Mouse (Mus musculus) mouse trophoblast stem cell (cell line): ENCODE results near the gene Wsb2.

Experiments
- in situ Hi-C, 2 experiments: fragments of 300-500 bp; cut with MseI, MboI; formaldehyde crosslinking; loops; 2 replicates in 1 of 2; 3 replicates in 1 of 2; pipeline ENCODE4 v1.15.1; 2025

The Wsb2 gene

GRCm38 (mm10) chr5:117388296-117388751, 31.2 kb downstream of the Wsb2 start:
- in situ Hi-C loops: no loop called here

DNA sequence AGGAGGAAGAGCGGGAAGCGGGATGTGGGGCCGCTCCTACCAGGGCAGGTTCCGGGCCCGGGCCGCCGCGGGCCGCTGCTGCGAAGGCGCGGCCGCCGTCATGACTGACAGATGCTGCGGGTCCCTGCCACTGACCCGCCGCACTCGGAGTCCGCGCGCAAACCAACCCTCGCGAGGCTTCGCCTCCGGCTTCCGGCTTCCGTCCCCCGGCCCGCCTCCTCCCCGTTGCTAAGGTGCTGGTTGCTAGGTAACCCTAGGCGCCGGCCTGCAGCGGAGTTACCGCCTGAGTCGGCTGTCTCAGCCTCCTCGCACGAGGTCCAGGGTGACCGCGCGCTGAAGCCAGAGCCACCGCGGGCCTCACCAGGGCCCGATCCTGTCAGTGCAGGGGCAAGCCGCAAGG, 31.8 kb downstream of the Wsb2 start, which contains the start of gene Rfc5:
Gene Rfc5 (minus strand): TSS at position 171 of the 400 bp plus-strand sequence.
- in situ Hi-C loops: no loop called here

- in situ Hi-C loops: no loop called here
These were observed 33.8 kb downstream of the Wsb2 start for GRCm38 (mm10) chr5:117390895-117391294.

- in situ Hi-C loops: no loop called here
These were observed 38.7 kb downstream of the Wsb2 start for GRCm38 (mm10) chr5:117395834-117396233.

- in situ Hi-C loops: no loop called here
These were observed 39.5 kb downstream of the Wsb2 start for GRCm38 (mm10) chr5:117396596-117397014.

GRCm38 (mm10) chr5:117397371-117397770, 40.3 kb downstream of the Wsb2 start:
- in situ Hi-C loops: no loop called here

GRCm38 (mm10) chr5:117398007-117398550, 41.0 kb downstream of the Wsb2 start:
- in situ Hi-C loops: no loop called here

- in situ Hi-C loops: no loop called here
These were observed 42.2 kb downstream of the Wsb2 start for GRCm38 (mm10) chr5:117399281-117399680.

DNA sequence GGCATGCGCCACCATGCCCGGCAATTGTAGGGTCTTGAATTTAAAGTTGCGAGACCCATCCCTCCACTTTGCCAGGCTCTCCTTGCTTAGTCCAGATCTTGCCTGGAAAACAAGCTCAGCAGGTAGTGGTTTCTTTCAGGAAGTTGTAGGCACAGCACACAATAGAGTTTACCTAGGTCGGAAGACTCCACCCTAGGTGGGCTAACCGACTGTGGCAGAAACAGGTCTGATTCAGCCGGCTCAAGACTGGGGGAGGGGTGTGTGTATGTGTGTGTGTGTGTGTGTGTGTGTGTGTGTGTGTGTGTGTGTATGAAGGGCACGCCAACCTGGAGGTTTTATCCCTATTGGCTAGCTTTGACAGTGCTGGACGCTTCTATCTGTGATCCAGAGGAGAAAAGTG, 46.5 kb downstream of the Wsb2 start:
- in situ Hi-C loops: loop anchor here (25.0 kb wide), 2 partner anchors 266 to 291 kb away; partner anchors contain the start of genes Suds3 (in 1 of the 2) and Taok3 (in 1 of the 2)

DNA sequence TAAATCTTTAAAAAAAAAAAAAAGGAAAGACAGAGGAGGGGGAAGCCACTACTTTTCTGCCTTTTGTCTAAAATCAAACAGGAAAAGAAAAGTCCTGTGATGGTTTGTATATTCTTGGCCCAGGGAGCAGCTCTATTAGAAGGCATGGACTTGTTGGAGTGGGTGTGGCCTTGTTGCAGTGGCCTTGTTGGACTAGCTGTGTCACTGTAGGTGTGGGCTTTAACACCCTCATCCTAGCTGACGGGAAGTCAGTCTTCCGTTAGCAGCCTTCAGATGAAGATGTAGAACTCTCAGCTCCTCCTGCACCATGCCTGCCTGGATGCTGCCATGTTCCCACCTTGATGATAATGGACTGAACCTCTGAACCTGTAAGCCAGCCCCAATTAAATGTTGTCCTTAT, 47.6 kb downstream of the Wsb2 start:
- in situ Hi-C loops: loop anchor here (5.0 to 25.0 kb wide), 3 partner anchors 97 to 292 kb away; partner anchors contain the start of genes Suds3 (in 1 of the 2) and Taok3 (in 1 of the 2)

GRCm38 (mm10) chr5:117408216-117408615, 51.1 kb downstream of the Wsb2 start:
- in situ Hi-C loops: loop anchor here (5.0 to 25.0 kb wide), 3 partner anchors 101 to 296 kb away; partner anchors contain the start of genes Suds3 (in 1 of the 2) and Taok3 (in 1 of the 2)

- in situ Hi-C loops: loop anchor here (5.0 to 25.0 kb wide), 3 partner anchors 102 to 297 kb away; partner anchors contain the start of genes Suds3 (in 1 of the 2) and Taok3 (in 1 of the 2)
These were observed 52.3 kb downstream of the Wsb2 start for GRCm38 (mm10) chr5:117409369-117409768.

DNA sequence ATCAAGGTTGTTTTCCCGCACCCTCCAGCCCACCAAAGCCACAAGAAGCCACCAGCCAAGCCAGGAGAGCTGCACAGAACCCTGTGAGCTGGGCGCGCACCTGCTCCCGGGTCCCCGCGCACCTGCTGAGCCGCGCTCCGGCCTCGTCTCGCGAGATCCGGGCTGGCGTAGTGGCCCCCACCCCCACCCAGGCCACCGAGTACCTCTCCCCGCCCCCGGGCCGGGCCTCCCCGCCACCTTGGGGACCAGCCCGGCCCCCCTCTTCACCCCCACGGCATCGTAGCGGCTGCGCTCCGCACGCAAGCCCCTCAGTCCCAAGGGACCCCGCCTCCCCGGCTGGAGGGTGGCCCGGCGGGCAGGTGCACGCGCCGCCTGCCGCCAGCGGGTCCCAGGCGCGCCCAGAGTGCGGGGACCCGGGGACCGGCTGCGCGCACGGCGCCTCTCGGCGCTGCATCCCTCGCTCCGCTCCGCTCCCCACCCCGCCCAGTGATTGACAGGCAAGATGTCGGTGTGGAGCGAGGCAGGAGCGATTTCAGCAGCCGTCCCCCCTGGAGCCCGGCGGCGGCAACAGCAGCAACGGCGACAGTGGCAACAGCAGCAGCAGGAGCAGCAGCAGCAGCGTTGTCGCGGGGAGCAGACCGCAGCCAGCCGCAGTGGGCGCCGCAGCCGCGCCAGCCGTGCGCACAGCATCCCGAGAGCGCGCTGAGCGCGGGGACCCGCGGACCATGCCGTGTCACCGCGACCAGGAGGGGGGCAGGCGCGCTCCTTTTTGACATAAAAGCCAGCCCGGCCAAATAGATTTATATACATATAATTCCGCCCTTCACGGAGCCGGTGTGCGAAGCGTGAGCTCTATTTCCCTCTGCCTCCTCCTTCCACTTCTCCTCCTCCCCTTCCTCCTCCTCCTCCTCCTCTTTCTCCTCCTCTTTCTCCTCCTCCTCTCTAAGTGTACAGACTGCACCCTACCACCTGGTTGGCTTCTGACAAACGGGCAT, 56.7 kb downstream of the Wsb2 start, which contains the start of gene Ksr2:
Gene Ksr2 (plus strand): TSS at position 494 of the 995 bp plus-strand sequence.
- in situ Hi-C loops: loop anchor here (25.0 kb wide), 2 partner anchors 277 to 302 kb away; partner anchors contain the start of genes Suds3 (in 1 of the 2) and Taok3 (in 1 of the 2)

- in situ Hi-C loops: loop anchor here (25.0 kb wide), 2 partner anchors 277 to 302 kb away; partner anchors contain the start of genes Suds3 (in 1 of the 2) and Taok3 (in 1 of the 2)
These were observed 57.5 kb downstream of the Wsb2 start for GRCm38 (mm10) chr5:117414611-117415010.

GRCm38 (mm10) chr5:117415011-117415912, 58.2 kb downstream of the Wsb2 start:
- in situ Hi-C loops: loop anchor here (25.0 kb wide), 2 partner anchors 278 to 303 kb away; partner anchors contain the start of genes Suds3 (in 1 of the 2) and Taok3 (in 1 of the 2)

DNA sequence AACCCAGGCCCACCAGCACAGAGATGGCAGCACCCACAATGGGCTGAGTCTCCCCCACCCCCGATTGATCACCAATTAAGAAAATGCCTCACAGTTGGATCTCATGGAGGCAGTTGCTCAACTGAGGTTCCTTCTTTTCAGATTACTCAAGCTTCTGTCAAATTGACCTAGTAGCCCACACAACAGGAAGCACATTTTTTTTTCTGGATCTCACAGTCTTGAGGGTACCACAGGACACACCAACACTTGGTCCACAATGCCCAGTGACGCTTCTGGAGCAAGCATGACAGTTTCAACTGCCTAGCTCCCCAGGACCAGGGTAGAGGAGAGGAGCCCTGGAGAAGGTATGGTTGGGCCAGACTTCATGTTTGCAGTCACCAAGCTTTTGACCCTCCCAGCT, 60.3 kb downstream of the Wsb2 start:
- in situ Hi-C loops: loop anchor here (25.0 kb wide), 2 partner anchors 280 to 305 kb away; partner anchors contain the start of genes Suds3 (in 1 of the 2) and Taok3 (in 1 of the 2)
